Mouse (Mus musculus) liver, embryonic 12.5 days (tissue): ENCODE results near the gene Olah. TPM values are rescaled to one million over a fixed set of nuclear protein-coding genes. Genes with fewer than 3 reads are reported as not detected.

ENCODE experiments used
- ATAC-seq: fragments of 200-750 bp; cut with Nextera tagmentation; 2 replicates; pipeline ENCODE4 v1.8.0; 2017; ENCODE audit warnings: moderate number of reproducible peaks, mild to moderate bottlenecking, moderate library complexity
- H3K27ac ChIP-seq: fragments of 300-500 bp; sonication (generic); 2 replicates; pipeline ENCODE4 v1.5.1; 2016; ENCODE audit warnings: mild to moderate bottlenecking
- H3K27me3 ChIP-seq: fragments of 300-500 bp; sonication (generic); replicated peaks from 2 replicates; pipeline ENCODE4 v1.6.1; 2016; ENCODE audit warnings: mild to moderate bottlenecking, moderate library complexity
- H3K36me3 ChIP-seq: fragments of 300-500 bp; sonication (generic); 2 replicates; pipeline ENCODE4 v1.6.1; 2016; ENCODE audit warnings: mild to moderate bottlenecking, moderate library complexity
- H3K4me1 ChIP-seq: fragments of 300-500 bp; sonication (generic); 2 replicates; pipeline ENCODE4 v1.6.1; 2016
- H3K4me2 ChIP-seq: fragments of 300-500 bp; sonication (generic); 2 replicates; pipeline ENCODE4 v1.6.1; 2016; ENCODE audit warnings: mild to moderate bottlenecking, moderate library complexity
- H3K4me3 ChIP-seq: fragments of 300-500 bp; sonication (generic); 2 replicates; pipeline ENCODE4 v1.5.1; 2016; ENCODE audit warnings: mild to moderate bottlenecking, moderate library complexity
- H3K9ac ChIP-seq: fragments of 300-500 bp; sonication (generic); 2 replicates; pipeline ENCODE4 v1.6.1; 2016; ENCODE audit warnings: mild to moderate bottlenecking, moderate library complexity
- H3K9me3 ChIP-seq: fragments of 300-500 bp; sonication (generic); replicated peaks from 2 replicates; pipeline ENCODE4 v1.6.1; 2016; ENCODE audit warnings: mild to moderate bottlenecking, moderate library complexity
- whole genome bisulfite sequencing: fragments of 180-500 bp; shearing (Covaris S2); methylation state at CpG from one replicate; pipeline ENCODE4 v1.1.7; 2016; ENCODE audit not compliant: insufficient replicate concordance; 5-methylcytosine and 5-hydroxymethylcytosine counted together
- polyA plus RNA-seq: library from polyadenylated mRNA; unstranded; fragments of >200 nt; fragmentation: Nextera tagmentation; extraction: Ambion mirVana; gene quantifications from 2 replicates; pipeline ENCODE4 v1.2.1, GENCODE M21; 2016

Olah gene
- polyA plus RNA-seq, 1 experiment from 2014 or later: not detected

- ATAC-seq: peak; percentile 73
- peak within 1 kb of the TSS; percentile 46 for H3K4me3 ChIP-seq
- 4% methylated on average over 20 of the region's 20 CpGs for WGBS
- no peaks in the 10 kb centered on the region for H3K9me3 ChIP-seq
- H3K27ac ChIP-seq: no peak within 1 kb of the TSS
- H3K4me1 ChIP-seq: peaks cover 26% of the 10 kb centered on the region
- no peaks in the 10 kb centered on the region; the same call in 1 of the 2 replicates for H3K27me3 ChIP-seq
- H3K36me3 ChIP-seq: no peaks in the 10 kb centered on the region
- peak within 1 kb of the TSS; percentile 75 for H3K4me2 ChIP-seq
- H3K9ac ChIP-seq: peak within 1 kb of the TSS; percentile 55; the same call in 1 of the 2 replicates
These were observed 61.3 kb downstream of the Olah start, which contains the start of gene Acbd7 for GRCm38 (mm10) chr2:3335611-3336301. TSS of gene Acbd7 (plus strand) at chr2:3336168.

DNA sequence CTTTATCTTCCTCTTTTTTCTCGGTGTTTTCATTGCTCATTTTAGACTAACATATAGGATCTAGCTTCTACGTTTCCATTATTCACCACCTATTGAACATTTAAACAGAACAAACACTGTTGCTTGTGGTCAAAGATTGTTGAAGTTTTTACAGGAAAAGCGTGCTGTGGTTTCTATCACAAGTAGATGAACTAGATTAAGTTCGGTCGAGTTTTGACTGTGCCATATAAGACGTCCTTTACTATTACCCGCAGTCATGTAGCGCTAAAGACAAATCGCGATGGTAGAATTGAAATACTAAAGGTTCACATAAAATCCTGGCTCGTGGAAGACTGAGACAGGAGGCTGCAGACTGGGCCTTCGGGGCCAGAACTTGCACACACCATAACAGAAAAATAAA, 63.2 kb downstream of the Olah start:
- H3K27ac ChIP-seq: no peak overlapping the region
- no peak overlapping the region for H3K9ac ChIP-seq
- H3K27me3 ChIP-seq: no peaks in the 10 kb centered on the region; the same call in 1 of the 2 replicates
- H3K9me3 ChIP-seq: no peaks in the 10 kb centered on the region
- peaks cover 8% of the 10 kb centered on the region for H3K36me3 ChIP-seq
- H3K4me3 ChIP-seq: no peak overlapping the region
- H3K4me1 ChIP-seq: peaks cover 30% of the 10 kb centered on the region
- no peak for ATAC-seq
- WGBS: 76% methylated on average over 12 of the region's 12 CpGs
- H3K4me2 ChIP-seq: peak overlapping the region; percentile 94; the same call in 1 of the 2 replicates

DNA sequence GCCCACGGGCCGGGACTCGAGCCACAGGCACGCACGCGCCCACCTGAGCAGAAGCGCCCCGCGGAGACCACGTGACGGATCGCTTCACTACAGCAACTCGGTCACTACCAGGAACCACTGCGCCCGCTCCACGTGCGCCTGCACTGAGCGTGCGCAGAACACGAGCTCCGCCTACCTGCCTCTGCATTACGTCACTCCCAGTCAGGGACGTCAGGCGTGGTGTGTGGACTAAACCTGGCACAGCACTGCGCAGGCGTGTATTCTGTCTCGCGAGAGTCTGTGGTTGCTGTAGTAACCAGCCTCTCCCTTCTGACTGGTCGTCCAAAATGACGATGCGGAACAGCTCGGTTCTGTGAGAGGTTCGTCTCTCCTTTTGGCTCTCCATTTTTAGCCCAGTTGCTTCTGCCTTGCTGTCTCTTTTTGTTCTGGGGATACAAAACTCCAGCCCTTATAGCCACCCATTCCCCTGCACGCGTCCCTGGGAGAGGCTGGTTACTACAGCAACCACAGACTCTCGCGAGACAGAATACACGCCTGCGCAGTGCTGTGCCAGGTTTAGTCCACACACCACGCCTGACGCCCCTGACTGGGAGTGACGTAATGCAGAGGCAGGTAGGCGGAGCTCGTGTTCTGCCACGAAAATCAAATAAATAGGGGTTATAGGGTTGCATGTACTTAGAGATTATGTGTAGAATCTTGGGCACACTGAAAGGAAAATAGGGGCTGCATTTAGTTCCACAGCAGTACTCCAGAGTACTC, 64.3 kb downstream of the Olah start, which contains the start of gene Rpp38:
Gene Rpp38, minus strand, starts transcription at position 160 of the 759 bp plus-strand sequence.
- peak within 1 kb of the TSS; percentile 94 for H3K4me2 ChIP-seq
- peak within 1 kb of the TSS; percentile 81 for H3K27ac ChIP-seq
- ATAC-seq: peak; percentile 93
- H3K4me3 ChIP-seq: peak within 1 kb of the TSS; percentile 73
- H3K36me3 ChIP-seq: peaks cover 19% of the 10 kb centered on the region
- H3K4me1 ChIP-seq: peaks cover 30% of the 10 kb centered on the region
- no peaks in the 10 kb centered on the region for H3K9me3 ChIP-seq
- H3K27me3 ChIP-seq: no peaks in the 10 kb centered on the region; the same call in 1 of the 2 replicates
- WGBS: under 1% methylated on average over 45 of the region's 45 CpGs
- H3K9ac ChIP-seq: peak within 1 kb of the TSS; percentile 84

GRCm38 (mm10) chr2:3332056-3332455, 65.0 kb downstream of the Olah start:
- Histone ChIP-seq H3K27me3 (no peaks in the 10 kb centered on the region; the same call in 1 of the 2 replicates), H3K4me1 (peaks cover 30% of the 10 kb centered on the region), H3K9ac (peak overlapping the region; percentile 84), H3K4me3 (peak overlapping the region; percentile 73), H3K27ac (peak overlapping the region; percentile 81), H3K36me3 (peaks cover 23% of the 10 kb centered on the region), H3K9me3 (no peaks in the 10 kb centered on the region), H3K4me2 (peak overlapping the region; percentile 94)
- ATAC-seq: no peak
- WGBS: under 1% methylated on average over 21 of the region's 21 CpGs

DNA sequence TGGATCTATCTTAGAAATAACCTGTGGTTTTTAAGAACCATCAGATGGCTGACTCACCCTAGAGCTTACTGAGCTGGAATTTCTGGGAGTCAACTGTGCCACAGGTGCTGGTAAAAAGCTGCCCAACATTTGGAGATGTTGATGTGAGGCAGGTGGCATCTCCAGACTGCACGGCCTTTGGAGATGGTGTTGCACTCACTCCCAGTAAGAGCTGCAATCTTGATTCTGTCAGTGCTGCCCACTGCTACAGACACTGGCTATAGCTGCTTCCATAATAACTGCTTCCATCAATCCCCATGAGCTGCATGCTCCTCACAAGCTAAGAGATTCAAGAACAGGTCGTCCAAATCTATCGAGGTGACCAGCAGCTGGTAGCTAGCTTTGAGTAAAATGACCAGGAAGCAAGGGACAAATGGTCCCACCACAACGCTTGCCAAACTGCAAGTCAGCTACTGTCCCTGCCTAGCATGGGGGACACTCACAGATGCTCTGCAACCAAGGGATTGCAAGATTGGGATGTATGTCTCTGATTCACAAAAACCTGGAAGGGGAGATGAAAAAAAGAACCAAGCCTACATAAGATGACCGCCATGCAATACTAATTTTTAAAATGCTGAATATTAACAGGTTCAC, 65.8 kb downstream of the Olah start:
- no peak for ATAC-seq
- H3K4me2 ChIP-seq: peak overlapping the region; percentile 94
- WGBS: 41% methylated on average over 5 of the region's 5 CpGs
- H3K27ac ChIP-seq: peak overlapping the region; percentile 81; the same call in 1 of the 2 replicates
- peaks cover 28% of the 10 kb centered on the region for H3K36me3 ChIP-seq
- peak overlapping the region; percentile 73 for H3K4me3 ChIP-seq
- no peaks in the 10 kb centered on the region for H3K9me3 ChIP-seq
- H3K27me3 ChIP-seq: no peaks in the 10 kb centered on the region
- peaks cover 27% of the 10 kb centered on the region for H3K4me1 ChIP-seq
- H3K9ac ChIP-seq: peak overlapping the region; percentile 84

- H3K36me3 ChIP-seq: peaks cover 62% of the 10 kb centered on the region
- peak; percentile 47; the same call in 1 of the 2 replicates for ATAC-seq
These were observed 69.7 kb downstream of the Olah start for GRCm38 (mm10) chr2:3327351-3327750.

DNA sequence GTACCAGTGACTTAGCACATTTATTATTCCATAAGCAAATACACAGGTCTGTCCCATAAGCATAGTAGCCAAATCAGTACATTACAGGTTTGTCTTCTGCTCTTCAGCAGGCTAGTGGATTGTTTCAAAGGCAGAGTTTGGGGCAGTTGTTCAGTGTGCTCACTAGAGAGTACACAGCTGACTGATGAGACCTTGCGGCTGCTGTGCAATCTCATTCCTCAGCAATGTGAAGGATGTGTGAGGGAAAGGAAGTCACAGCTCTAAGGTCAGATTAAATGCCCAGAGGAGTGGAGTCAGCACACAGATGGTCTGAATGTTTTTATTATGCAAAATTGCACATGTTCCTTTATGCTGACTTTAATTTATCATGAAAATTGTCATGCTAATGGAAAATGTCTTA, 70.5 kb downstream of the Olah start:
- Histone ChIP-seq H3K27me3 (no peaks in the 10 kb centered on the region), H3K36me3 (peaks cover 68% of the 10 kb centered on the region), H3K27ac (no peak overlapping the region), H3K9ac (no peak overlapping the region), H3K9me3 (no peaks in the 10 kb centered on the region), H3K4me3 (no peak overlapping the region), H3K4me1 (peaks cover 16% of the 10 kb centered on the region), H3K4me2 (no peak overlapping the region)
- no peak for ATAC-seq
- 79% methylated on average over 1 of the region's 1 CpGs for WGBS

More at GRCm38 (mm10) chr2:3327351-3327750, 69.7 kb downstream of the Olah start:
- WGBS: 16% methylated on average over 1 of the region's 1 CpGs
- Histone ChIP-seq H3K27me3 (no peaks in the 10 kb centered on the region), H3K4me2 (no peak overlapping the region), H3K27ac (no peak overlapping the region), H3K4me3 (no peak overlapping the region), H3K9ac (no peak overlapping the region), H3K4me1 (peaks cover 23% of the 10 kb centered on the region), H3K9me3 (no peaks in the 10 kb centered on the region)

- no peak for ATAC-seq
- H3K36me3 ChIP-seq: peaks cover 82% of the 10 kb centered on the region
- no peak overlapping the region for H3K4me3 ChIP-seq
- no peak overlapping the region for H3K4me2 ChIP-seq
- 76% methylated on average over 7 of the region's 7 CpGs for WGBS
- H3K27me3 ChIP-seq: no peaks in the 10 kb centered on the region
- peaks cover 5% of the 10 kb centered on the region; the same call in 1 of the 2 replicates for H3K4me1 ChIP-seq
- no peak overlapping the region for H3K27ac ChIP-seq
- H3K9ac ChIP-seq: no peak overlapping the region
- H3K9me3 ChIP-seq: no peaks in the 10 kb centered on the region
These were observed 72.5 kb downstream of the Olah start for GRCm38 (mm10) chr2:3324381-3325130.

DNA sequence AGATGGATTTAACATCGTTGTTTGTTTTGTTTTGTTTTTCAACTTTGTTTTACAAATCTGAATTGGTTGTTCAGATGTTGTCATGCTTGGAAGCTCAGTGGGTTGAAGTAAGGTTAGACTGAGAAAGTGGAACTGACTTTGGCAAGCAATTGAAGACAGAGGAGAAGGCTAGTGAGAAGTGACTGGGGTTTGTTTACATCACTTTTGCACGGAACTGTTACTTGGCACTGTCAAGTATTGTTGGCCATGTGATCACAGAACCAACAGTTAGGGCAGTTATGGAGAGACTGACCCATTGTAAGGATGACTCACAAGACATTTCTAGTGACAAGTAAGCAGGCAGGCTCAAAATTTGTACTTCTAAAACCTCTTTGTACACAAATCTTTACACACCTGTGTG, 73.9 kb downstream of the Olah start:
- no peaks in the 10 kb centered on the region for H3K9me3 ChIP-seq
- H3K27ac ChIP-seq: no peak overlapping the region
- no peak overlapping the region for H3K4me2 ChIP-seq
- peaks cover 5% of the 10 kb centered on the region; the same call in 1 of the 2 replicates for H3K4me1 ChIP-seq
- H3K36me3 ChIP-seq: peaks cover 82% of the 10 kb centered on the region
- no peak for ATAC-seq
- H3K9ac ChIP-seq: no peak overlapping the region
- no peak overlapping the region for H3K4me3 ChIP-seq
- no peaks in the 10 kb centered on the region for H3K27me3 ChIP-seq
- 74% methylated on average over 2 of the region's 2 CpGs for WGBS

DNA sequence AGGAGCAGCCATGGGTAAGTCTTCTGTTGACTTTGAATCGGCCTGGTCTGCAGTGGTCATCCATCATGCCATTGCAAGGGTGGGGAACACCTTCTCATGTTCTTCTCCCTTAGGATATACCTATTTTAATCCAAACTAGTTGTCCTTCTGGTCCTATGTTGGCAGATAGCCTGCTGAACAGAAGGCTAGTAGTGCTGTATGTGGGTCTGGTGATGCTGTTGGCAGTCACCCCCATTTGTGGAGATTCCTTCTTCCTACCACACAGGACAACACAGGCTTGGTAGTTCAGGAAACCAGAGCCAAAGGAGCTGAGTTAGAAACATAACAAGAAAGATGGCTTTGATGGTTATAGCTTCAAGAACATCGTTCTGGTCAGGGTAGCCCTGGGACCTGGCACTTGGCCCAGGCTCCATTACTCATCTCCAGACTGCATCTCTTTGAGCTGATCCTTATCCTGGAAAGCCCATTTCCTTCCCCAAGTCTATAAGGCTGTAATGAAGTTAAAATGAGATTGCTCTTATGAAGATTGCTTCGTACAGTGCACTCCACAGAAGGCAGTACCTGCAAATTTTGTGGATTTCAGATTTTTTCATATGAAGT, 91.5 kb downstream of the Olah start:
- no peak for ATAC-seq
- Histone ChIP-seq H3K4me2 (no peak overlapping the region), H3K4me3 (no peak overlapping the region), H3K9me3 (no peaks in the 10 kb centered on the region), H3K27me3 (no peaks in the 10 kb centered on the region), H3K36me3 (peaks cover 27% of the 10 kb centered on the region), H3K27ac (no peak overlapping the region), H3K4me1 (no peaks in the 10 kb centered on the region), H3K9ac (no peak overlapping the region)
- WGBS: 81% methylated on average over 3 of the region's 3 CpGs

DNA sequence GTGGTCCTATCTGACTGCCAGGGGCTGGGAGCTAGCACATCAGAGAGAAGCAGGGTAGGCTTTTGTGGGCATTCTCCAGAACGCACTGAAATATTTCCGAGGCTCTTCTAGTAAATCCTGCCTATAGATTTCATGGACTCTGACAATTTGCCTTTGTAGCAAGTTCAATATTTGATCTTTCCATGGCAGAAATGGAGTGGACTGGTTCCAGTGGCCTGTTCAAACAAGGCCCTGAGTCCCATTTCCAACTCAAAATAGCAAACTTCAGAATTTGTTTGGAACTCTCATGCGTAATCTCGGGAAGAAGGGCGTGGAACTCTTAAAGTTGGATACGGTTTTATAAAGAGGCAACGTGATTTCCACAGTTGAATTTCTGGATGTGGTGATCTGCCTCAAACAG, 101.2 kb downstream of the Olah start:
- Histone ChIP-seq H3K4me3 (no peak overlapping the region), H3K9ac (no peak overlapping the region), H3K36me3 (no peaks in the 10 kb centered on the region), H3K4me1 (peaks cover 10% of the 10 kb centered on the region; the same call in 1 of the 2 replicates), H3K4me2 (no peak overlapping the region), H3K27ac (no peak overlapping the region), H3K9me3 (no peaks in the 10 kb centered on the region), H3K27me3 (no peaks in the 10 kb centered on the region)
- 84% methylated on average over 7 of the region's 7 CpGs for whole genome bisulfite sequencing
- ATAC-seq: no peak
